Mouse (Mus musculus) spleen, adult 2 months (tissue): ENCODE measurements at regions not wholly inside any gene's neighbourhood (a gene's known extent, or its start where the extent isn't known, plus 50 kb on each side); places are given as distances from the start of the nearest gene placed in this dataset.

Experiments used
- DNase-seq, 2 experiments: peaks; one replicate each; pipeline versions ENCODE4 v3.0.0 to v3.0.0-alpha.2; 2012 to 2021; ENCODE audit warnings: low spot score in 2 of 2, low read depth in 1 of 2
- H3K27ac ChIP-seq: fragments of 200-500 bp; 2 replicates; pipeline ENCODE4 v1.5.1; 2012; ENCODE audit warnings: low read length, inconsistent platforms; ENCODE audit not compliant: insufficient read depth
- H3K27me3 ChIP-seq: fragments of 200-500 bp; 2 replicates; pipeline ENCODE4 v1.6.1; 2012; ENCODE audit warnings: mild to moderate bottlenecking, moderate library complexity, low read length, inconsistent platforms; ENCODE audit not compliant: control insufficient read depth, insufficient read depth
- H3K36me3 ChIP-seq: fragments of 200-500 bp; 2 replicates; pipeline ENCODE4 v1.6.1; 2012; ENCODE audit warnings: mild to moderate bottlenecking, low read length, inconsistent platforms; ENCODE audit not compliant: control insufficient read depth, insufficient read depth
- H3K4me1 ChIP-seq: fragments of 200-500 bp; 2 replicates; pipeline ENCODE4 v1.6.1; 2011; ENCODE audit warnings: inconsistent platforms; ENCODE audit not compliant: control insufficient read depth, insufficient read depth, insufficient read length
- H3K4me3 ChIP-seq: fragments of 200-500 bp; 2 replicates; pipeline ENCODE4 v1.5.1; 2011; ENCODE audit warnings: mild to moderate bottlenecking, inconsistent platforms; ENCODE audit not compliant: insufficient read depth, insufficient read length; ENCODE audit errors: extremely low read depth
- CTCF ChIP-seq: fragments of 200-500 bp; IDR thresholded peaks from 2 replicates; pipeline ENCODE4 v1.5.1; 2011; ENCODE audit warnings: mild to moderate bottlenecking, inconsistent platforms; ENCODE audit not compliant: insufficient read depth, insufficient read length, insufficient replicate concordance; ENCODE audit errors: extremely low read depth
- POLR2A ChIP-seq: fragments of 200-500 bp; IDR thresholded peaks from 2 replicates; pipeline ENCODE4 v1.6.1; 2011; ENCODE audit warnings: low read depth, low read length, inconsistent platforms
- WGBS: fragments of 180-500 bp; shearing (Covaris S2); methylation state at CpG from one replicate; pipeline ENCODE4 v1.1.7; 2018; 5-methylcytosine and 5-hydroxymethylcytosine counted together

DNA sequence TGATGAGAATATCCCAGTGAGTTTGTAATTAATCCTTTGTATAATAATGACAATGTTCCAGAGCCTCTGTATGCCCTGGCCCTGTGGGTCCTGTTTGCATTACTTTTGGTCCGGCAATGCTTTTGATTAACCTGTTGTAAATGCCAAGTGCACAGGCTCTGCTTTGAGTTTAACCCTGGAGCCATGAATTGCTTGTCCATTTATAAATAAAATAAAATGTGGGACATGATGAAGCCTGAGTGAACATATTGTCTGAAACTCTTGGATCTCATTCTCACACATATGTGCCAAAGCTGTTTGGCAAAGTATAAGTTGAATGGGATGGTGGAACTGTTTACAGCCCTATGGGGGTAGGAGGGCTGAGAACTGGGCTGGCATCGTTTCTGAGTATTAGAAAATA, 280.5 kb downstream of the Aldoart1 start:
- Histone ChIP-seq H3K4me3 (no peak overlapping the region), H3K36me3 (no peaks in the 10 kb centered on the region), H3K27ac (no peak overlapping the region), H3K27me3 (no peaks in the 10 kb centered on the region), H3K4me1 (no peaks in the 10 kb centered on the region)
- TF ChIP-seq CTCF, result no peak
- TF ChIP-seq POLR2A, result no peak
- DNase-seq, result no peak
- WGBS, result 73% methylated on average over 2 of the region's 2 CpGs

- WGBS, result 54% methylated on average over 3 of the region's 3 CpGs
- Histone ChIP-seq H3K27ac (no peak overlapping the region), H3K4me3 (no peak overlapping the region), H3K4me1 (no peaks in the 10 kb centered on the region), H3K27me3 (no peaks in the 10 kb centered on the region), H3K36me3 (no peaks in the 10 kb centered on the region)
- TF ChIP-seq POLR2A (no peak), CTCF (no peak)
- DNase-seq, result no peak
These were observed 287.2 kb downstream of the Aldoart1 start for GRCm38 (mm10) chr4:72565186-72565585.

DNA sequence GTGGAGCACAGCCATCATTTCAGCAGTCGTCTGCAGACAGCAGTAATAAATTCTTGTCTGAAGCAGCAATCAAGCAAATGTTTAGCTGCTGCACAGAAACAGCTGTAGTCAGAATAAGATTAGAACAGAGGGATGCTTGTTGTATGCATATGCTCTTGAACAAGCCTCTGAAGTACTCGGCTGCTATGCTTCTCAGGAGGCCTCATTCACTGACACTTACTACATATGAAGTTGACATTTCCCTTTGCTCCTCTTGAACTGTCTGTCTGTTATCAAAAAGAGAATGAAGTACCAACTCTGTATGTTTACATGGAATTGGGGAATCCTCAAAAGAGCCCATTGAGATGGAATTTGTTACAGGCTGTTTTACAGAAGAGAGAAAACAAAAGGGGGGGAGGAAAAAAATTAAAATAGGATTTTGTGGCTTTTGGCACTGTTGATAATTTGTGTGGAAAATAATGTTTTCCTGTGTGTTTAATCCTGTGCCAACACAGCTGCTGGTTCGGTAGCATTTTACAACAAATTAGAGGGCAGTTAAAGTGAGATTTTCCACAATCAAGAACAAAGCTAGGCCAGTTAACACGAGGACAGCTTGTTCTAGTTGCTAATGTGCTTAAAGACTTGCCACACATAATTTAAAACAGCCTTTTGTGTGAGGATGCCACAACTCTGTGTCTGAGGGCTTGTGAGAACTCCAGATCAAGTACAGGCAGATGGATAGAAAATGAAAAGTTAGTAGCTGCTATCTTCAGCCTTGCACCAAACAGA, 289.3 kb downstream of the Aldoart1 start:
- H3K27ac ChIP-seq, result no peak overlapping the region
- TF ChIP-seq POLR2A (no peak), CTCF (no peak)
- H3K4me1 ChIP-seq, result no peaks in the 10 kb centered on the region
- H3K27me3 ChIP-seq, result no peaks in the 10 kb centered on the region
- no peaks in the 10 kb centered on the region for H3K36me3 ChIP-seq
- 66% methylated on average over 4 of the region's 4 CpGs for WGBS
- H3K4me3 ChIP-seq, result no peak overlapping the region
- DNase-seq, result no peak

- TF ChIP-seq POLR2A (no peak), CTCF (no peak)
- DNase-seq, result no peak
- H3K4me3 ChIP-seq, result no peak overlapping the region
- no peak overlapping the region for H3K27ac ChIP-seq
- H3K27me3 ChIP-seq, result no peaks in the 10 kb centered on the region
- no peaks in the 10 kb centered on the region for H3K36me3 ChIP-seq
- no peaks in the 10 kb centered on the region for H3K4me1 ChIP-seq
These were observed 298.2 kb downstream of the Aldoart1 start for GRCm38 (mm10) chr4:72554276-72554675.

DNA sequence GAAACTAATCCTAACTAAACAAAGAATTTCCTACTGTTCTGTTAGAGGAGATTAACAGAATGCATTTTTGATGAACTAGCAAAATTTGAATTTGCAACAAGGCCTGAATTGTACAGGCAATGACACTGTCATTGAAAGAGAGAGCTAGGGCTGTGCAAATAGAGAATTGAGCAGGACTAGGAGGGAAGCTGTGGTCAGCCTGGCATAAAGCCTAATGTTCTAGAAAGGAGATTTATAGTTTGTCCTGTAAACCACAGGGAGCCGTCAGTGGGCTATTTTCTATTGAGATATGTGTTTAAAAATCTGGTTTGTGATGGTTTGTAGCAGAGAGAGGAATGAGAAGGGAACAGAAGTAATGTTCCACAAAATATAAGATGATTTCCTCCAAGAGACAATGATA, 317.9 kb downstream of the Aldoart1 start:
- Histone ChIP-seq H3K36me3 (no peaks in the 10 kb centered on the region), H3K27ac (no peak overlapping the region), H3K4me1 (no peaks in the 10 kb centered on the region), H3K27me3 (no peaks in the 10 kb centered on the region), H3K4me3 (no peak overlapping the region)
- TF ChIP-seq CTCF (no peak), POLR2A (no peak)
- WGBS, result 9% methylated on average over 1 of the region's 1 CpGs
- no peak for DNase-seq

- Histone ChIP-seq H3K4me3 (no peak overlapping the region), H3K27ac (no peak overlapping the region), H3K4me1 (no peaks in the 10 kb centered on the region), H3K36me3 (no peaks in the 10 kb centered on the region), H3K27me3 (no peaks in the 10 kb centered on the region)
- no peak for TF ChIP-seq POLR2A
- TF ChIP-seq CTCF, result no peak
- no peak for DNase-seq
These were observed 323.9 kb upstream of the Tle1 start for GRCm38 (mm10) chr4:72524630-72525029.

- no peak overlapping the region for H3K27ac ChIP-seq
- no peaks in the 10 kb centered on the region for H3K27me3 ChIP-seq
- no peak for DNase-seq
- H3K4me3 ChIP-seq, result no peak overlapping the region
- no peaks in the 10 kb centered on the region for H3K36me3 ChIP-seq
- TF ChIP-seq POLR2A (no peak), CTCF (no peak)
- 70% methylated on average over 1 of the region's 1 CpGs for WGBS
- no peaks in the 10 kb centered on the region for H3K4me1 ChIP-seq
These were observed 323.4 kb upstream of the Tle1 start for GRCm38 (mm10) chr4:72524100-72524499.
